Mouse (Mus musculus) bone marrow, adult 2 months (tissue): ENCODE data around the gene Wif1.

ENCODE experiments used
- CTCF ChIP-seq: fragments of 200-500 bp; IDR thresholded peaks from 2 replicates; pipeline ENCODE4 v1.5.1; 2011; ENCODE audit warnings: low read length, control low read depth; ENCODE audit not compliant: control insufficient read depth, insufficient read depth
- POLR2A ChIP-seq: fragments of 200-500 bp; IDR thresholded peaks from 2 replicates; pipeline ENCODE4 v1.6.1; 2011; ENCODE audit warnings: low read depth, mild to moderate bottlenecking, control low read depth, low read length, borderline replicate concordance; ENCODE audit not compliant: control insufficient read depth

- TF ChIP-seq CTCF (no peak), POLR2A (no peak)
Observed at GRCm38 (mm10) chr10:121061336-121061835, 27.6 kb downstream of the Wif1 start.
